Mouse (Mus musculus) CH12.LX (cell line): ENCODE results near the gene Maz. TPM values are rescaled to one million over a fixed set of nuclear protein-coding genes. Genes with fewer than 3 reads are reported as not detected.

Source experiments
- DNase-seq: peaks from one replicate; pipeline ENCODE4 v3.0.0-alpha.2; 2013; ENCODE audit errors: extremely low read depth
- H3K27ac ChIP-seq: 2 replicates; pipeline ENCODE4 v1.5.1; 2012; ENCODE audit warnings: low read depth, mild to moderate bottlenecking, control low read depth, moderate library complexity; ENCODE audit not compliant: insufficient read depth
- H3K27me3 ChIP-seq: replicated peaks from 2 replicates; pipeline ENCODE3; 2012; ENCODE audit warnings: inconsistent platforms
- H3K36me3 ChIP-seq, 2 experiments: replicated peaks in 1 of 2; 2 replicates each; pipeline versions ENCODE3 to v1.6.1; 2012; ENCODE audit warnings: inconsistent platforms in 1 of 2, low read length in 1 of 2, mild to moderate bottlenecking in 1 of 2, mixed read lengths in 1 of 2, moderate library complexity in 1 of 2; ENCODE audit not compliant: control insufficient read depth in 1 of 2, insufficient read depth in 1 of 2
- H3K4me1 ChIP-seq, 2 experiments: 2 replicates each; pipeline ENCODE4 v1.6.1; 2012; ENCODE audit warnings: inconsistent platforms in 1 of 2, moderate library complexity in 1 of 2; ENCODE audit not compliant: insufficient read depth in 2 of 2, control insufficient read depth in 1 of 2
- H3K4me2 ChIP-seq: 2 replicates; pipeline ENCODE4 v1.6.1; 2012; ENCODE audit warnings: low read depth, mild to moderate bottlenecking, control low read depth; ENCODE audit not compliant: poor library complexity, insufficient read depth, severe bottlenecking
- H3K4me3 ChIP-seq, 3 experiments: fragments of 150-350 bp in 1 of 3; sonication (generic) in 1 of 3; replicated peaks in 1 of 3; 2 replicates each; pipeline versions ENCODE3 to v1.5.1; 2011 to 2012; ENCODE audit warnings: low read depth in 2 of 3, low read length in 2 of 3, mild to moderate bottlenecking in 2 of 3, moderate library complexity in 2 of 3, control low read depth in 1 of 3, improper control_type of control experiment in 1 of 3, inconsistent platforms in 1 of 3, mixed read lengths in 1 of 3; ENCODE audit not compliant: poor library complexity in 1 of 3
- H3K79me2 ChIP-seq: replicated peaks from 2 replicates; pipeline ENCODE4 v1.6.1; 2012; ENCODE audit warnings: mild to moderate bottlenecking, moderate library complexity; ENCODE audit not compliant: control insufficient read depth, poor library complexity, insufficient read depth, severe bottlenecking; ENCODE audit errors: extremely low read depth
- H3K9ac ChIP-seq: 2 replicates; pipeline ENCODE4 v1.6.1; 2012; ENCODE audit warnings: low read depth, mild to moderate bottlenecking, control low read depth, moderate library complexity; ENCODE audit not compliant: insufficient read depth
- H3K9me3 ChIP-seq: replicated peaks from 2 replicates; pipeline ENCODE3; 2012; ENCODE audit warnings: low read length, inconsistent platforms, mixed read lengths
- CTCF ChIP-seq, 2 experiments: IDR thresholded peaks in 1 of 2; conservative IDR thresholded peaks in 1 of 2; 2 replicates each; pipeline ENCODE4 v1.5.1; 2011 to 2012; ENCODE audit warnings: low read depth in 2 of 2, low read length in 2 of 2, improper control_type of control experiment in 1 of 2, inconsistent platforms in 1 of 2, mild to moderate bottlenecking in 1 of 2, moderate library complexity in 1 of 2
- HCFC1 ChIP-seq: IDR thresholded peaks from 2 replicates; pipeline ENCODE4 v1.6.1; 2012; ENCODE audit warnings: low read depth, mild to moderate bottlenecking, inconsistent platforms, low read length, improper control_type of control experiment
- IRF4 ChIP-seq: IDR thresholded peaks from 2 replicates; pipeline ENCODE4 v1.6.1; 2014; ENCODE audit warnings: low read depth, mild to moderate bottlenecking, inconsistent platforms, low read length, improper control_type of control experiment
- MAFK ChIP-seq: IDR thresholded peaks from 2 replicates; pipeline ENCODE4 v1.6.1; 2011; ENCODE audit warnings: low read length, improper control_type of control experiment; ENCODE audit not compliant: insufficient replicate concordance
- MAZ ChIP-seq: IDR thresholded peaks from 2 replicates; pipeline ENCODE4 v1.6.1; 2012; ENCODE audit warnings: low read depth, mild to moderate bottlenecking, inconsistent platforms, low read length, improper control_type of control experiment, moderate library complexity
- MEF2A ChIP-seq: IDR thresholded peaks from 2 replicates; pipeline ENCODE4 v1.6.1; 2014; ENCODE audit warnings: low read depth, mild to moderate bottlenecking, inconsistent platforms, low read length, improper control_type of control experiment, borderline replicate concordance
- MXI1 ChIP-seq: IDR thresholded peaks from 2 replicates; pipeline ENCODE4 v1.6.1; 2011; ENCODE audit warnings: mild to moderate bottlenecking, low read depth, low read length, improper control_type of control experiment
- NELFE ChIP-seq: IDR thresholded peaks from 2 replicates; pipeline ENCODE4 v1.6.1; 2011; ENCODE audit warnings: low read depth, low read length, improper control_type of control experiment
- POLR2AphosphoS2 ChIP-seq: IDR thresholded peaks from 2 replicates; pipeline ENCODE4 v1.6.1; 2011; ENCODE audit warnings: low read depth, low read length, improper control_type of control experiment
- RAD21 ChIP-seq: IDR thresholded peaks from 2 replicates; pipeline ENCODE4 v1.6.1; 2011; ENCODE audit warnings: low read depth, mild to moderate bottlenecking, low read length, improper control_type of control experiment, moderate library complexity
- RCOR1 ChIP-seq: conservative IDR thresholded peaks from 2 replicates; pipeline ENCODE4 v1.6.1; 2012; ENCODE audit warnings: low read depth, mild to moderate bottlenecking, inconsistent platforms, low read length, improper control_type of control experiment
- SMC3 ChIP-seq: IDR thresholded peaks from 2 replicates; pipeline ENCODE4 v1.6.1; 2011; ENCODE audit warnings: low read depth, low read length, improper control_type of control experiment
- TBP ChIP-seq: conservative IDR thresholded peaks from 2 replicates; pipeline ENCODE4 v1.6.1; 2011; ENCODE audit warnings: low read depth, low read length, improper control_type of control experiment
- ZMIZ1 ChIP-seq: IDR thresholded peaks from 2 replicates; pipeline ENCODE4 v1.6.1; 2012; ENCODE audit warnings: low read depth, mild to moderate bottlenecking, inconsistent platforms, low read length, improper control_type of control experiment
- ZNF384 ChIP-seq: IDR thresholded peaks from 2 replicates; pipeline ENCODE4 v1.6.1; 2012; ENCODE audit warnings: low read depth, low read length, improper control_type of control experiment, inconsistent platforms
- dilution Hi-C: fragments of 300-500 bp; cut with MboI; formaldehyde crosslinking; loops from 2 replicates; pipeline ENCODE4 v1.14.3; 2020; ENCODE audit warnings: low sequenced_read_pairs; ENCODE audit not compliant: extremely low pct_unique_long_range_greater_than_20kb, extremely low pct_ligation_motif_present
- in situ Hi-C: fragments of 300-500 bp; cut with MboI; formaldehyde crosslinking; loops from 3 replicates; pipeline ENCODE4 v1.14.3; 2019; ENCODE audit warnings: low sequenced_read_pairs, low pct_ligation_motif_present, low pct_unique_long_range_greater_than_20kb, mixed read lengths
- polyA plus RNA-seq: library from polyadenylated mRNA; unstranded; fragments of >175 nt; gene quantifications from 2 replicates; pipeline ENCODE4 v1.2.1, GENCODE M21; 2012; ENCODE audit warnings: low read depth; ENCODE audit not compliant: insufficient read length
- total RNA-seq, 2 experiments: library from RNA; depleted of rRNA; stranded (reverse); fragments of 300-350 nt in 1 of 2; fragments of >200 nt in 1 of 2; gene quantifications; 2 replicates each; pipeline ENCODE4 v1.2.3; 2012 to 2014

Maz gene
- total and polyA plus RNA-seq, 3 experiments = 87.0 to 219 (median 91.2) TPM

- Histone ChIP-seq H3K9ac (no peak overlapping the region), H3K4me3 (no peak overlapping the region), H3K27me3 (no peaks in the 10 kb centered on the region), H3K79me2 (peaks cover 14% of the 10 kb centered on the region), H3K4me2 (no peak overlapping the region), H3K27ac (no peak overlapping the region), H3K9me3 (no peaks in the 10 kb centered on the region), H3K4me1 (peaks cover 40 to 79% of the 10 kb centered on the region in 2 experiments), H3K36me3 (peaks cover 6 to 36% of the 10 kb centered on the region in 2 experiments)
- dilution Hi-C loops = no loop called here
- no peak for TF ChIP-seq CTCF (conservative IDR thresholded peaks at IDR 0.05 in 1 of 2, IDR thresholded peaks at IDR 0.05 in 1 of 2; ENCODE audit: low read depth in 2 of 2, low read length in 2 of 2)
- TF ChIP-seq ZNF384 = no peak
- no peak for TF ChIP-seq IRF4
- TF ChIP-seq TBP = no peak
- TF ChIP-seq SMC3 = no peak
- DNase-seq = no peak
- in situ Hi-C loops = loop anchor here (10.0 kb wide), 1 partner anchor 307 kb away; the partner anchor contains the start of gene Coro1a
Measured at GRCm38 (mm10) chr7:127011717-127012116, 15.1 kb downstream of the Maz start.

GRCm38 (mm10) chr7:127011051-127011450, 15.8 kb downstream of the Maz start:
- H3K9ac ChIP-seq = no peak overlapping the region
- TF ChIP-seq NELFE (no peak), MXI1 (no peak), RAD21 (no peak), RCOR1 (no peak), ZMIZ1 (no peak), MAFK (no peak), CTCF (conservative IDR thresholded peaks at IDR 0.05 in 1 of 2, IDR thresholded peaks at IDR 0.05 in 1 of 2; ENCODE audit: low read depth in 2 of 2, low read length in 2 of 2) (no peak), SMC3 (no peak), HCFC1 (no peak), MAZ (no peak), POLR2AphosphoS2 (no peak), MEF2A (no peak)
- TF ChIP-seq, all 38 proteins: peak for 0
- dilution Hi-C loops = no loop called here
- Histone ChIP-seq H3K9me3 (no peaks in the 10 kb centered on the region), H3K27me3 (no peaks in the 10 kb centered on the region), H3K79me2 (peaks cover 14% of the 10 kb centered on the region), H3K4me2 (no peak overlapping the region), H3K4me3 (no peak overlapping the region), H3K4me1 (peaks cover 40 to 85% of the 10 kb centered on the region in 2 experiments), H3K36me3 (peaks cover 6 to 36% of the 10 kb centered on the region in 2 experiments), H3K27ac (no peak overlapping the region)
- no peak for DNase-seq
- in situ Hi-C loops = loop anchor here (10.0 kb wide), 1 partner anchor 306 kb away; the partner anchor contains the start of gene Coro1a
